Mouse (Mus musculus) right cerebral cortex, postnatal 36 days (tissue): ENCODE measurements around the gene Zer1.
"Not testable (repeated sequence)": the region's sequence is repeated elsewhere in the genome, so short reads cannot be mapped to it uniquely, and the experiment has no call there.

Experiments used
- DNase-seq, 2 experiments: peaks; one replicate each; pipeline ENCODE4 v3.0.0; 2022; ENCODE audit warnings: low spot score in 2 of 2, mixed read lengths in 1 of 2

The Zer1 gene

GRCm38 (mm10) chr2:30077502-30078348 is 46.7 kb downstream of the Zer1 start, which contains the start of gene Pkn3:
TSS of gene Pkn3 (plus strand) at chr2:30077684.
- DNase-seq = peak in 1 of 2 experiments; percentile 48

GRCm38 (mm10) chr2:30076959-30077358 is 47.4 kb downstream of the Zer1 start:
- no peak for DNase-seq

- no peak for DNase-seq
These were observed 47.9 kb downstream of the Zer1 start for GRCm38 (mm10) chr2:30076439-30076838.

- no peak for DNase-seq
These were observed 48.8 kb downstream of the Zer1 start for GRCm38 (mm10) chr2:30075625-30076024.

- DNase-seq = no peak
These were observed 51.1 kb downstream of the Zer1 start for GRCm38 (mm10) chr2:30073285-30073684.

GRCm38 (mm10) chr2:30072875-30073274 is 51.5 kb downstream of the Zer1 start:
- no peak for DNase-seq

GRCm38 (mm10) chr2:30067962-30068361 is 56.4 kb downstream of the Zer1 start:
- no peak for DNase-seq

- DNase-seq = no peak
These were observed 57.1 kb downstream of the Zer1 start for GRCm38 (mm10) chr2:30067031-30067888.

GRCm38 (mm10) chr2:30066046-30066901 is 58.1 kb downstream of the Zer1 start:
- DNase-seq = peak; percentile 86 to 89

GRCm38 (mm10) chr2:30064298-30064697 is 60.1 kb downstream of the Zer1 start:
- no peak for DNase-seq

- DNase-seq = no peak
These were observed 60.6 kb downstream of the Zer1 start for GRCm38 (mm10) chr2:30063791-30064190.

- DNase-seq = no peak
These were observed 61.1 kb downstream of the Zer1 start for GRCm38 (mm10) chr2:30063235-30063634.

GRCm38 (mm10) chr2:30062249-30063093 is 61.9 kb downstream of the Zer1 start:
- DNase-seq = no peak

- DNase-seq = no peak
These were observed 62.9 kb downstream of the Zer1 start for GRCm38 (mm10) chr2:30061215-30062166.

- no peak for DNase-seq
These were observed 66.0 kb downstream of the Zer1 start for GRCm38 (mm10) chr2:30058418-30058817.

- DNase-seq = no peak
These were observed 67.0 kb downstream of the Zer1 start, which contains the start of gene Set for GRCm38 (mm10) chr2:30057223-30057904. TSS of gene Set (plus strand) at chr2:30057378.

- DNase-seq = no peak
These were observed 67.6 kb downstream of the Zer1 start for GRCm38 (mm10) chr2:30056736-30057135.

GRCm38 (mm10) chr2:30055310-30055709 is 69.1 kb downstream of the Zer1 start:
- not testable (repeated sequence) for DNase-seq
